Mouse (Mus musculus) megakaryocyte, adult 5-6 weeks (primary cell): ENCODE results near the gene Arhgap35. TPM values are rescaled to one million over a fixed set of nuclear protein-coding genes. Genes with fewer than 3 reads are reported as not detected.
"Not testable (repeated sequence)": the region's sequence is repeated elsewhere in the genome, so short reads cannot be mapped to it uniquely, and the experiment has no call there.

ENCODE experiments used
- ATAC-seq: 2 replicates; pipeline ENCODE4 v1.8.0; 2016; ENCODE audit warnings: mild to moderate bottlenecking, inconsistent platforms; ENCODE audit not compliant: poor library complexity, severe bottlenecking
- total RNA-seq, 2 experiments: library from RNA; stranded (forward) in 1 of 2; stranded (reverse) in 1 of 2; fragments of 153-499, 151-499 nt in 1 of 2; fragments of 221-1000, 200-1000 nt in 1 of 2; gene quantifications; 2 replicates each; pipeline versions ENCODE4 v1.2.3 to v1.2.4; 2015 to 2017

The Arhgap35 gene
- total RNA-seq, 2 experiments from 2014 or later, result 2.6 to 3.9 TPM

DNA sequence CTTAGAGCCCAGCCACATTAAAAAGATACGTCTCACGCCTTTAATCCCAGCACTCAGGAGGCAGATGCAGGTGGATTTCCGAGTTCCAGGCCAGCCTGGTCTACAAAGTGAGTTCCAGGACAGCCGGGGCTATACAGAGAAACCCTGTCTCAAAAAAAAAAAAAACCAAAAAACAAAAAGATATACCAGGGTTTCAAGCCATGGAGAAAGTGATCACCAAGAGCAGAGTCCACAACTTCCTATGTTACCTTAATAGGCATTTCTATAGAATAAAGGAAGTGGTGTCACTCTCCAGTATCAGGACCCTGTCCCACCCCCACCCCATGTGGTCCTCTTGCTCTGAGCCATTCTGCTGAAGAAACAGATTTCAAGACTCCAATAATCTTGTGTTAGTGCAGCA, 8.0 kb downstream of the Arhgap35 start:
- ATAC-seq, result not testable (repeated sequence)

DNA sequence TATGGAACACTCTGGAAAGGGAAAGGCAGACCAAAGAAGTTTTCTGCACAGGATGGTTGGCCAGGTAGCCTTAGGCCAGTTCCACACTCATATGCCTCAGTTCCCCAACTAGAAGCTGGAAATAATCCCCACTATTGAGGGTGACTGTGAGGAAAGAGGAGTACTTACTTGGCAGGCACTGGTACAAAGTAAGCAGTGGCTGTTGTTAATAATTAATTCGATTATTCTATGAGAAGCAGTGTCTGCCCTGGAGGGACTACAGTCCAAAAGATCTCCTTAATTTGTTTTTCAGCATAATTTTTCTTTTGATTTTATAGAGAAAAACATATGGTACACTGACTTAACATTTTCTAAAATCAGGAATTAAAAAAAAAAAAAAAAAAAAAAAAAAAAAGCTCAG, 10.7 kb downstream of the Arhgap35 start:
- ATAC-seq, result no peak

DNA sequence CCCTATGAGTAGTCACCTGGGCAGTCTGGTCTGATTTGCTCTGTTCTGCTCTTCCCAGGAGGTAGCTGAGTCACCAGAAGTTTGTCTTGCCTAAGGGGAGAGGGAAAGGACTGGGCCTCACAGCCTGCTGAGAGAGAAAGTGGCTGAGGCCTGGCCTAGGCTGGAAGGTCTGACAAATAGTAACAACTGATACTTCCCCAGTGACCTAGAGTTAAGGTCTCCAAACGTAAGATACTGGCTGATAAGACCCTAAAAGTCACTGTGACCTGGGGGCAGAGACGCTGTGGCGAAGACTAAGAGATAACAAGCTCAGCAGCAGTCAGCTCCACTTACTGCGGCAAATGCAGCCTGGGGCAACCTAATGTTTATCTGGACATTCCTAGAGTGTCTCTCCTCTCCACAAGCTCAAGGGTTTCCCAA, 13.1 kb downstream of the Arhgap35 start:
- no peak for ATAC-seq

- no peak for ATAC-seq
Measured at GRCm38 (mm10) chr7:16599006-16599405, 15.8 kb downstream of the Arhgap35 start.

DNA sequence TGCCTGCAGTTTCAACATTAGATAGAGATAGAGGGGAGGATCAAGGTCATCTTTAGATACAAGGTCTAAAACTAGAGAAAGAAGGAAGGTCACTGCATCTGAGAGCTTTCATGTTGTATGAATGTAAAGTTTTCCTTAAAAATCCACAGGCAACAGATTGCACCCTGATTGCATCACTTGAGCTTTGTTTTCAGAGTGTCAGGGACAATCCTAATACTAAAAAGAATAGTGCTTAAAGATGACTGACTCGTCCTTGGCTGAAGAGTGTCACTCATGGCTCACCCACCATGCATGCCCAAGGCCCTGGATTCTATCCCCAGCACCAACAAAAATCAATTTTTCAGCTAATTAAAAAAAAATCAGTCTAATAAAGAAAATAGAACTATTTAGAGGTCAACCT, 23.5 kb downstream of the Arhgap35 start:
- ATAC-seq, result no peak

DNA sequence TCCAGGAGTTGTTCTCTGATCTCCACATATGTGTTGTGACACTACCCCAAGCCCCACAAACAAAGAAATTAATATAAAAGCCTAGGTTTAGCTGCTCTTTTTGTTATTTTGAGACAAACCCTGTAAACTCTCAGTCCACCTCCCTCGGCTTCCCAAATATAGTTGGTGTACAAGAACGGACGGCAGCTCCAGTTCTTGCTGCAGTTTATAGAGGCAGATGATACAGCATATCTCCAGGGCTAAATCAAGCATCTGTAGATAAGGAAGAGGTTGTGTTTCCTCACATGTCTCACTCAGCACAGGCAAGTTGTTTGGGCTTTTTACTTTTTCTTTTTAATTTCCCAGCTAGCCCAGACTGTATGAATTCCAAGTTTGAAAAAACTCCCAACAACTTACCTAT, 27.1 kb downstream of the Arhgap35 start:
- no peak for ATAC-seq

GRCm38 (mm10) chr7:16584384-16584783, 30.4 kb downstream of the Arhgap35 start:
- no peak for ATAC-seq

DNA sequence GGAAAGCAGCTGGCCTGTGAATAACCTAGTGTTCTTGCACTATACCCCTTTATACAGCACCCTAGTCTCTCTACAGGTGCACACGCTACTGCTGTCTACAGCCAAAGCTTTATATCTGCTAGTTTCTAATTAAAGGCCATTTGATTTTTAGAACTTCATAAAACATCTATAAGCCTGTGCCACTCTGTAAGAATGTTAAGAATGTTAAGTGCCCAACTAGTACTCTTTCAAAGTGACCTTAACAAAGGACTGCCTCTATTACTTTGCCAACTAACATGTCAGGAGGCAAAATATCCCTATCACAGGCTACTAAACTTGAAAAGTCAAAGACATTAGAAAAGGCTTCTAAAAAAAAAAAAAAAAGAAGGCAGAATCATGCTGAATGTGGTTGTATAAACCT, 31.0 kb downstream of the Arhgap35 start:
- ATAC-seq, result no peak

GRCm38 (mm10) chr7:16582299-16582698, 32.5 kb downstream of the Arhgap35 start:
- no peak for ATAC-seq

- ATAC-seq, result no peak
Measured at GRCm38 (mm10) chr7:16581276-16582100, 33.3 kb downstream of the Arhgap35 start.

DNA sequence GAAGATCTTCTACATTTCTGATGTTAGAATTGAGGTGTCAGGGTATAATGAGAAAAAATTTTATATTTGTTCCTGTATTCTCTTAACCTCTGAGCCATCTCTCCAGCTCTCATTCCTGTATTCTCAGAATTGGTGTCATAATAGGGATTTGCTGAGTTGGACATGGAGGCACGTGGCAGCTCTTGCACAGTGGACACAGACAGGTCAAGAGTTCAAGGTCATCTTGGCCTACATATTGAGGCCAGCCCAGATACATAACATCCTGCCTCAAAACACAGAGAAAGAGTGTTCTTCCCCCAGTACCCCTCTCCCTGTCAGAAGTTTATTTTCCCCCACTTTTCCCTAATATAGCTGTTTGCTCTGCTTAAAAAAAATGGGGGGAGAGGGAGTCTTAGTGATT, 38.1 kb downstream of the Arhgap35 start:
- no peak for ATAC-seq

DNA sequence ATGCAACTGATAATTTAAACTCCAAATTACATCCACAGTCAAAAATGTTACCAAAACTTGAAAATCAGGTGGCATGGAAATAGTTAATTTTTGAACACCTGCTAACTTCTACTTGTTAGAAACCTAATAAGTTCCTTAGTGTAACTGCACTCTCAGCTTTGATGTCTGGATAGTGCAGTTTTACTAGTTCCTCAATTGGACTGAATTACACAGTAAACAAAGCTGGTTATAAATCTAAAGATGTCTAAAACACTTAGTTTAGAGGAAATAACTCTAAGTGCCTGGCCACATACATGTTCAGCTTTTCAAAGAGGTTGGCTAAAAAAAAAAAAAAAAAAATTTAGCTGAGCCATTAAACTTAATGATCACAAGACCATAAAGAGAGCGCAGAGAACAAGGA, 43.6 kb downstream of the Arhgap35 start:
- no peak for ATAC-seq

DNA sequence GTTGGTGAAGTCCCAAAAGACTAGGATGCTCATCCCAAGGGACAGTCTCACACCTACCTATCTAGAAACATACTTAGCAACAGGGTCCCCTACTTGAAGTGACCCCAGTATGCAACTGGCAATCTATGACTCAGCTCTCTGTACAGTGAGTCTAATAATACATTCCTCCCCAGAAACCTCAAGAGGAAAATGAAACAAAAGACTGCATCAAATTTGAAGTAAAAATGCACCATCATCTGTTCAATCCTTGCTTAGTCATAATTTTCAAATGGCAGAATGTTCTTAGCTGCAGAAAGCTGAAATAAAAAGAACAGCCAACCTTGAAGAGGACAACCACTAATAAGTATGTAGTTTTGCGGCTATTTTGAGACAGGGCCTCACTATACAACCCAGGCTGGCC, 44.1 kb downstream of the Arhgap35 start:
- ATAC-seq, result no peak

DNA sequence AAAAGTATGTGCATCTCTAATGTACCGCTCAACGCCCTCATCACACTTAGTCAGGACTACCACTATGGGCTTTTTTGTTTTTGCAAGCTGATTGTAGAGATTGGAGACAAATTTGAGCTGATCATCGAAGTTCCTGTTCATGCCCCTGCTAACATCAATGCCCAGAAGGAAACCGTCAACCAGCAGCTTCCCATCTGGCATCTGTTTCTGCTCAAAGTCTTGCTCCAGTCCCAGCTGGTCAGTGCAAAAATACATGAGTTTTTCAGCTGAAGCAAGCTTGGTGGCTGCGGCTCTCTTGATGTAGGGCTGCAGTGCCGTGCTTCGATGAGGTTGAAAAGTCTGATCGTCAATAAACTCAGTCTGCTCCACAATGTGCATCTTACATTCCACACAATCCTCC, 50.3 kb downstream of the Arhgap35 start:
- ATAC-seq, result no peak

DNA sequence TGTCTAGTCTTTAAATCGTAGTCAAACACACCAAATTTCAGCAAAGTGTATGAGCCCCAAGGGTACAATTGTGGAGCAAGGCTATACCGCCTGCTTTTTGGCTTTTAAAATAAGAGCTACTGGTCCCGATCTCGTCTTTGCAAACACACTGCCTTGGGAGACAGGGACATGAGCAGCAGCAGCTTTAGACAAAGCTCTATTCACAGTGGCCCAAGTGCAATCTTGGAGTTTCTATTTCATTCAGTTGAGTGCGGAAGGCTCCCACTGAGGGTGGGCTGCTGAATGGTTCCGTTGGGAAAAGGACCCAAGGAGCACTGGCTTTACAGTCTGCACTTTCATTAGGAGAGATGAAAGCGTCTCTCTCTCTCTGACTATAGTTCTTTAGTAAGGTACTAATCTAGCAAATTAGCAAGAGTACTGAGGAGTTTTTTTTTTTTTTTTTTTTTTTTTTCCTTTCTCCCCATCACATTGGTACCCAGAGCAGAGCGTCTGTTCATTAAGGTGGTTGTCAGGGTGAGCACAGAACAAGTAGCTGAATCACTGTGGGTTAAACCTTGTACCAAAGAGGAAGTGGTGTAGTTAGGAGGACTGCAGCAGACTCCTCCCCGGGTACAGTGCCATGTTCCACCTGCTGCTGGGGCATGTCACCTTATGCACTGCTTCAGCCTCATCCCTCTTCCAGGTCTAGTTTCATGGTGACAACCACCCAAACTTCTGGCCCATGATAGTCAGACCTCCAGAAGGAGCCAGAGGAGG, 56.8 kb downstream of the Arhgap35 start:
- peak; percentile 71 for ATAC-seq

DNA sequence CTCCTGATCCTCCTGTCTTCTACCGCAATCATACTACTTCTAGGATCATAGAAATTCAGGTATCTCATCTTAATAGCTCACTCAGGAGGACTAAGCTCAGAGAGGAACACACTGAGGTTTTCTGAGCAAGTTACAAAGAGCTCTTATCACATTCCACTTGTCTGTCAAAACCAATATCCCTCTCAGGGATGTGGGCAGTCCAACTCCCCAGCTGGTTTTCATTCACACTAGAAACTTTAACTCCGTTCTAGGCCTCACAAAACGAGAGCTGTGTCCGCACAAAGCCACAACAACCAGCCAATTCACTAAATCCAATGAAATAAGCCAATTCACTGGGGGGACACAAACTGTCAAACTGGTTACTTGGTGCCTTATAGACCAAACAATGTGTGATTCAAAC, 57.5 kb downstream of the Arhgap35 start:
- no peak for ATAC-seq

DNA sequence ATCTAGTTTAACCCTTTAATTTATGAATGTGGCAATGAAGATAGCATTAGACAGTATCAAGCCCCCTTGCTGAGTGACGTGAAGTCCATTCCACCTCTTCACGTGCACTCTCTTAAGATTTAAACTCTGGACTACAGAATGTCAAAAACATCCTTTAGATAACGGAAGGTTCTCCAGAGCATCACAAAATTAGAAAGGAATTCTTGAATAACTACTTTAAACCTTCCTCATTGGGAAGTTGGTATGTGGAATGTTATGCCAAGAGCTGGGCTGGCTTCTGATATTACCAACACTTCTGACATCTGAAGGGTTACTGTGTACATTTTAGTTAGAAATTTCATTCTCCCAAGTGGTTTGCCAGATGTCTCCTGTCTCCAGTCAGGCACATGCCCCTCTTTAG, 60.6 kb downstream of the Arhgap35 start:
- ATAC-seq, result no peak

DNA sequence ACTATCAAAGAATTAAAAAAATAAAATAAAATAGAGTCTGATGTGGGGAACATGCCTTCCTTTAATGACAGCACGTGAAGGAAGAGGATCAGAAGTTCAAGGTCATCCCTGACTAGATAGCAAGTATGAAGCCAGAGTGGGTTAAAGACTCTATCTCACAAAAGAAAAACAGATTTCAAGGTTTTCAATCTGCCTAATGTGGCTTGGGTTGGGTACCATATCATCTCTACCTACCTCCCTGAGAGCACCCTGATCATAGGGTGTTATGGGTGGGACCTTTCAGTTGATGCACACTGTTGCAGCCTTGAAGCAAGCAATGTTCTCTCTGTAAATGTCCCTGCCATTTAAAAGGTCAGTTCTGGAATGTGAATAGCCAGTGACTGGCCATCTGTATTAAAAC, 63.2 kb downstream of the Arhgap35 start:
- no peak for ATAC-seq

- no peak for ATAC-seq
Measured at GRCm38 (mm10) chr7:16549299-16549698, 65.5 kb downstream of the Arhgap35 start.

DNA sequence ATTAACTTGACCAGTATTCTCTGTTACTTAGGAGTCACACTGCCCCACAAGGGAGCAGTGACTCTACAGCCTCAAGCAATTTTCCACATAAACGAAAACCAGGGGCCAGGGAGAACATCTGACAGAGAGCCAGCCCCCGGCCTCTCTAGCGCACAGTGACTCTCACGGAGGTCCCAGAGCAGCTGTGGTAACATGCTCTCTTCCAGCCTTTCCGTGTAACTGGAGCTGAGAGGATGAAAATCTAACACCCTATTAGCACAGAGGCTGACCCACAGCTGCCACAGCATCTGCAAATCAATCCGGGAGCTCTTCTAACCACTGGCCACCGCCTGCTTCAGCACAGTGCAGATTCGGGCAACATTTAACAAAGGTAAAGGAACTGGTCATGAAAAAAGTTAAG, 70.0 kb downstream of the Arhgap35 start:
- ATAC-seq, result no peak

DNA sequence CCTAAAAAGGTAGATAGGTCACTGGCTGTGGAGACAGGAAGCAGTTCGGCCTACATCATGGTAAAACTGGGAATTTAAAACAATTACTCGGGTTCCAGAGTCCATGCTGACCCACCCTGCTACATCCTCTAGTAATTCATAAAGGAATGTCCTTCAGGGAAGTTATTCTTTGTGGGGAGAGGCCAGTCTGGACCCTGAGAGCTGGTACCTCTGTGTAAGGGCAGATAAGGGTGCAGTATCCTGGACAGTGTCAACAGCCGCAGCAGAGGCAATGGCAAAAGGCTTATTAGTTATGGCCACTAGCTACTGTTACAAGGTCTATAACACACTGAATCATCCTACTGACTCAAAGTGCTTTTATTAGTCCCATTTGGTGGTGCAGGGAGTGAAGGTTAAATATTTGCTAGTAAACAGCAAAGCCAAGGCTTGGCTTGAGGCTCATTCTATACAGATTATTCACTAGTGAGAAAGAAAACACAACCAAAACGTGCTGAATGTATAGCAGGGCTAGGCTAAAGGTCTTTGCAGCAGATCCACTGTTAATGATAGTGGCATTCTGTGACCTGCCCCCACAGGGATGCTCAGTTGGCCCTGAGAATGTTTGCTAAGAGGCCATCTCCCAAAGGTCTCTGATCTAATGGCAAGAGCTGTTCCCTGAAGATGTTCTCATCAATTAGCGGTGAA, 77.4 kb downstream of the Arhgap35 start:
- no peak for ATAC-seq

- no peak for ATAC-seq
Measured at GRCm38 (mm10) chr7:16525995-16526394, 88.8 kb downstream of the Arhgap35 start.
